Mouse (Mus musculus) granulocyte monocyte progenitor cell, adult 5-6 weeks (primary cell): Measurements from ENCODE around the gene Neurl3. TPM values are rescaled to one million over a fixed set of nuclear protein-coding genes. Genes with fewer than 3 reads are reported as not detected.
A peak's percentile ranks its signal among the peaks of the same experiment; 100 is the strongest.

ENCODE experiments used
- ATAC-seq: replicated peaks from 2 replicates; pipeline ENCODE4 v1.8.0; 2016; ENCODE audit warnings: mild to moderate bottlenecking, moderate TSS enrichment, inconsistent platforms; ENCODE audit not compliant: poor library complexity, severe bottlenecking
- total RNA-seq, 2 experiments: library from RNA; stranded (forward) in 1 of 2; stranded (reverse) in 1 of 2; fragments of 200-712, 200-1000 nt in 1 of 2; fragments of >200 nt in 1 of 2; fragmentation: Nextera tagmentation in 1 of 2; gene quantifications; 2 replicates each; pipeline ENCODE4 v1.2.3; 2014 to 2017

Neurl3 gene
- total RNA-seq, 2 experiments from 2014 or later, result 9.8 to 14.4 TPM

DNA sequence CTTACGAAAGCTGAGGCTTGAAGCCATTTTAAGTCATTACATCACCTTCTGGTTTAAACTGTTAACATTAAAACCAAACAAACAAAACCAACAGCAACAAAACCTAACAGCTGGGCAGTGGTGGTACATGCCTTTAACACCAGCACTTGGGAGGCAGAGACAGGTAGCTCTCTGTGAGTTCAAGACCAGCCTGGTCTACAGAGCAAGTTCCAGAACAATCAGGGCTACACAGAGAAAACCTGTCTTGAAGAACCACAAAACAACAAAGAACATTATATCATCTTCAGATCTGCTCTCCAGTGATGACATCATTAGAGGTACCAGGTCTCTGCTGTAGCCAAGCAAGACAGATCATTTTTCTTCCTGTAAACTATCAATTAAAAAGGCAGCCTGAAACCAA is 14.1 kb downstream of the Neurl3 start:
- no peak for ATAC-seq

DNA sequence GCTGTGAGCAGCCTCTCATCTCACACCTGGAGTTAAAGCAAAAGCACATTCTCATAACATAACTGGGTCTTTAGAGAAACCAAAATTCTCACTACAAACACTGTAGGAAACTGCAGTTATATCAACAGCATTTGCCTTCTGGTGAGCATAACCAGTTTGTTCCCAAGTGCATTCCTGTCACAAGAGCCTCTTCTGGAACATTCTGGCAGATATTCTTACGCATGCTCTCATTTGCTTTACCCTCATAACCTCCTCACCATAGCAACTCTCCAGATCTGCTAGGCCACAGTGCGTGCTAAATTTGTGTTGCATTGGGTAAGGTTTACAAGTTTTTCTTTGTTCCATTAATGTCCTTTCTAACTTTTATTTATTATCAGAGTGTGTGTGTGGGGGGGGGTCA is 15.2 kb downstream of the Neurl3 start:
- ATAC-seq, result no peak

- no peak for ATAC-seq
Measured at GRCm38 (mm10) chr1:36258631-36259030, 15.8 kb downstream of the Neurl3 start.

DNA sequence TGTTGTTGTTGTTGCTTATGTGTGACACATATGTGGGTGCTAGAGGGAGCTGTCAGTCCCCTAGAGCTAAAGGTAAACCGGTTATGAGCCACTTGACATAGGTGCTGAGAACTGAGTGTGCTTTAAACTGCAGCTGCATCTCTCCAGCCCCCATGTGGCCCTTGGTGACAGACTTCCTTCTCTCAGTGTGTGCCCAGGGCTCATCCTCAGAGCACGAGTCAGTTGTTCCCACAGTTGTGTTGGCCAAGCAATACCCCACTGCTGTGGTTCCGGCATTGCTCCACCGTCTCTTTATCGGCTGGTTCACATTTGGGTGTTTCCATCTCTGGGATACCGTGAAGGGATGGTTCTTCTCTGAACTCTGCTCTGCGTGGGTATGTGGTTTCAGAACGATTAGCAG is 17.2 kb downstream of the Neurl3 start:
- peak; percentile 45 for ATAC-seq

DNA sequence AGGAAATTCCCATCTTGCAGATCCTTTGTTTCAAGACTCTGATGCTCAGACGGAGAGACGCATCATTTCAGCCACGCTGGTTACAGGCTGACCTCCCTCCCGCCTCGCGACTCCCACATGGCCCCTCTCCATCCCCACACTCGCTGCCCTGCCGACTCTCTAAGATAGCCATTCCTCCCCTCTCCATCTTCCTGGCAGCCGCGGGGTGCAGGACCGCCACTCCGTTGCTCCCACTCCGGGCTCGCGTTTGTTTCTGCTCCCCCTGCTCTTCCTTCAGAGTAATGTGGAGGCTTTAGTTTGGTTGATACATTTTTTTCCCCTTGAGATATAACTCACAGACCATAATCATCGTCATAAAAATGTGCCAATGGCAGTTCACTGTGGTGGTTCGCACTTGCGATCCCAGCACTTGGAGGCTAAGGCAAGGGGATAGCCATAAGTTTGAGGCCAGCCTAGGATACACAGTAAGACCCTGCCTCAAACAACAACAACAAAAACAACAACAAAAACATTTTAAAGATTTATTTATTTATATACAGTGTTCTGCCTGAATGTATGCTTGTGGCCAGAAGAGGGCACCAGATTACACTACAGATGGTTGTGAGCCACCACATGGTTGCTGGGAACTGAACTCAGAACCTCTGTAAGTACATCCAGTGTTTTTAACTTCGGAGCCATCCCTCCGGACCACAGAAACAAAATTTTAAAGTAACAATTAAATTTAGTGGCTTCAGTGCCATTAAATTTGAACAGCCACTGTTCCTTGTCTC is 18.4 kb downstream of the Neurl3 start:
- no peak for ATAC-seq

- no peak; the same call in 1 of the 2 replicates for ATAC-seq
Measured at GRCm38 (mm10) chr1:36254635-36255360, 19.7 kb downstream of the Neurl3 start.

GRCm38 (mm10) chr1:36252791-36253190 is 21.7 kb downstream of the Neurl3 start:
- ATAC-seq, result peak; percentile 86

DNA sequence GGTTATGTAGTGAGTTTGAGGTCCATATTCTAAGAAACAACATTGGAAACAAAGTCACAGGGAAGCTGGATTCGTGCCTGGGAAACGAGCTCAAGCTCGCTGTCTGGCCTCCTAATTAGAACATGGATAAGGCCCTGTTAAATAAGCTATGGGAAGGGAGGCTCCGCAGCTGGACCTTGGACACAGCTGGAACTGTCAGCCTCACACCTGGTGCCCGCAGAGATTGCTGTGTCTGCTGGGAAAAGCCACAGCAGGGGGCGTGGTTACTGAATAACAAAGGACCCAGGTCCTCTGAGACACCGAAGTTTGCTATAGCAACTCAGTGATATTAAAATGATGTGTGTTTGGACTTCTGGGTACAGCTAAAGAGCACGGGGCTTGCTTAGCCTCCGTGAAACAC is 23.1 kb downstream of the Neurl3 start:
- no peak for ATAC-seq

GRCm38 (mm10) chr1:36246688-36247087 is 27.8 kb downstream of the Neurl3 start:
- ATAC-seq, result no peak

GRCm38 (mm10) chr1:36244828-36245215 is 29.7 kb downstream of the Neurl3 start:
- ATAC-seq, result no peak

GRCm38 (mm10) chr1:36244058-36244827 is 30.2 kb downstream of the Neurl3 start, which contains the start of gene Uggt1:
TSS of gene Uggt1 (minus strand) at chr1:36244720.
- ATAC-seq, result peak; percentile 91

- peak; percentile 9; the same call in 1 of the 2 replicates for ATAC-seq
Measured at GRCm38 (mm10) chr1:36243447-36244057, 30.9 kb downstream of the Neurl3 start.

DNA sequence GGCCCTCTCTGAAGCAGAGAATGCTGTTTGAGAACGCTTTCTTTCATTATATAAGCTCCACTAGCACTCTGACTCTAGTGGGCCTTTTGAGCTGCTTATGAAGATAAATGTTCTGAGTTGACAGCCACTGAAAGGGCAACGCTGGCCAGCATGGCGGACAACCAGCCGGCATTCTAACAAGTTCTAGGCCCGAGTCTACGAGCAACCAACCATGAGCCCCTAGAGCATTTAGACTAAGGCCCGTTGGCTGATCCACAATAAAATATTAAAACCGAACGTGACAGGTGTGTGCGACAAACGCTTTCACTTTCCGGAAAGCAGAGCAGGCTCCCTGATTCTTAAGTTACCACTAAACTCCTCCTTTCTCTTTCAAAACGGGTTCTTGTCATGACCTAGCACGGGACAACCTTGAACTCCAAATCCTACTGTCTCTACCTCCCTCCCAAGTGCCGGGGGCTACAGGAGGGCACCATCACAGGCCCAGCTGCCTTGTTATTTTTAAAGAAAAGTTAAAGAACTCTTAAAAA is 32.5 kb downstream of the Neurl3 start:
- ATAC-seq, result no peak

GRCm38 (mm10) chr1:36240176-36240575 is 34.3 kb downstream of the Neurl3 start:
- no peak for ATAC-seq

DNA sequence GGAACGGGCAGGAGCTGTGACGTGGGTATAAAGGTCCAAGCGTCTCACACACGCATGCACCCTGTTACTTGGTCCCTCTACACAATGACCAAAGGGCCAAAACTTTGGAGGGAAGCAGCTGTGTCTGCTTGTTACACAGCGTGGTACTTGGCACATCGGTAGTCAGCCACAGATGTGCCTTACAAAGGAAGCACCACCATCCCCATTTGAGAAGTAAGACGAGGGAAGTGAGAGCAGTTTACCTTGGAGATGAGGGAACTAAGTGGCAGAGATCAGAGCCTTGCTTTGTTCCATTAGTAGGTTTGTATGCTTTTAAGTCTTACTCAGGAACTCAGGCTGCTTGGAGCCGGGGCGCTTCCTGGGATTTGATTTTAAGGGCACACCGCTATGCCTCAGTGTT is 35.1 kb downstream of the Neurl3 start:
- ATAC-seq, result peak; percentile 55

DNA sequence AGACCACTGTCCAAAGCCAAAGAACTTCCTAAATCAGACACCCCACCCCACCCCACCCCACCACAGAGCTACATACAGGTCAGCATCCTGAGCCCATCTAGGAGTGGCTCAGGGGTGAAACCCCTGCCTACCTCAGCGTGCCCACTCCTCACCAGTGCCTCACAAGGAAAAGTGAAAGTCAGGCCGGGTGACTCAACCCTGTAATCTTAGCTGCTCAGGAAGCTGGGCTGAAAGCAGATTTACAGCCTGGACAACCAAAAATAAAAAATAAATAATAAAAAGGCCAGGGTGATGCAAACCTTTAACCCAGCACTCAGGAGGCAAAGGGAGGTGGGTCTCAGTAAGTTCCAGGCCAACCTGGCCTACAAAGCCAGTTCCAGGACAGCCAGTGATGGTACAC is 38.6 kb downstream of the Neurl3 start:
- no peak for ATAC-seq

DNA sequence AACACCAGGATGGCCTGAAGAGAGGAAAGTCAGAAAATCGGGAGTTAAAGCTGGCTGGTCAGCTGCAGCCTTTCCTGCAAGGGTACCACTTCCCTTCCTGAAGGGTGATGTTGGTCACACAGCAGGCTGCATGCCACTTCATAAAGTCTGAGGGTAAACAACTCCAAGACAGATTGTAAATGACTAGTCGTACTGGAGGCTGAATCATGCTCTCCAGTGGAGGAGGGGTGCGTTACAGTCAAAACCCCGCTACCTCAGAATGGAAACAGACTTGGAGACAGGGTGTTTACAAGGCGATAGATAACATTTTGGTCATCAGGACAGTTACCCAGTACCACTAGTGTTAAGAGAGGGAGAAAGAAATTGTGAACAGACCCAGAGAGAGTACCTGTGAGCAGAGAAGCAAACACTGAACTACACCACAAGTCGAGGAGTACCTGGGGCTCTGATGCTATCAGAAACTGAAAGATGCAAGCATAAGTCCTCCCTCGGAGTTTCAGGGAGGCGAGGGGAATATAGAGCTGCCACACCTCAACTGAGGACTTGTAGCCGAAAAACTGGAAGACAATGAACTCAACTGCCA is 39.3 kb downstream of the Neurl3 start:
- no peak for ATAC-seq

GRCm38 (mm10) chr1:36233218-36233617 is 41.3 kb downstream of the Neurl3 start:
- ATAC-seq, result peak; percentile 81

DNA sequence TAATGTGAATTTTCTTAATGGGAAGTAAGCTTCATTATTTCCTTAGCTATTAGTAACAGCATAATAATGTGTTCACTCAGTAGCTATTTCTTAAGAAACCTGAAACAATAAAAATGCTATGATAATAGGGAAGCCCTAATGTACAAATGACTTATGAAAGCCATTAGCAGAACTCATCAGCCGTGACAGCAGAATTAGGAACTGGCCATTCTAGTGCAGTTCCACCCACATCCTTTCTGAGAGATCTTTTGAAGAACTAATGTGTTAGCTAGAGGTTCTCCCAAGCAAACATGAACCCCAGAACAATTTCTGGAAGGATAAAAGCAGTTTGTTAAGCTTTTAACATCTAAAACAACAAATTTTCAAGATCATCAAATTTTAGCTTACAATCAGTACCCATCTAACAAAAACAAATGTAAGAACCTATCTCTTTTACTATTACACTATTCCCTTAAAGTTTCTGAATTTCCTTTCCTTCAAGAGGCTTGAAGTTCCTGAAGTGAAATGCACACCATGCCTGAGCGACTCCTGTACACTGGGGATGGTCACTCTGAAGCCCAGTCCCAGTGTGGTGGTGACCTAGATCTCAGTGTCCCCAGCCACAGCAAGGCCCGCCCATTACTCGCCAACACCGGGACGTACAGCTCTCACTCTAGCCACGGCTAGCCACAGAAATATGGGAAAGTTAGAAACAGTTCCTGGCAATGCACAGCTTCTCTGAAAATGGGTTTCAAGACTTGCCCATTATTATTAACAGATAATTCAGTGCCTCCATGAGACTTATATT is 43.4 kb downstream of the Neurl3 start:
- ATAC-seq, result peak; percentile 63
